Mouse (Mus musculus) forebrain, postnatal 0 days (tissue): Measurements from ENCODE around the gene Ftcd. TPM values are rescaled to one million over a fixed set of nuclear protein-coding genes. Genes with fewer than 3 reads are reported as not detected.

Experiments used
- ATAC-seq: fragments of 200-750 bp; cut with Nextera tagmentation; 2 replicates; pipeline ENCODE4 v1.8.0; 2017; ENCODE audit warnings: mild to moderate bottlenecking, moderate library complexity
- DNase-seq: peaks from one replicate; pipeline ENCODE4 v3.0.0-alpha.2; 2015
- H3K27ac ChIP-seq: fragments of 300-500 bp; sonication (generic); 2 replicates; pipeline ENCODE4 v1.5.1; 2014; ENCODE audit warnings: low read depth, mild to moderate bottlenecking, antibody characterized with exemption, low read length, moderate library complexity, mixed read lengths
- H3K27me3 ChIP-seq: fragments of 300-500 bp; sonication (generic); 2 replicates; pipeline ENCODE4 v1.6.1; 2014; ENCODE audit warnings: mild to moderate bottlenecking, low read length, mixed read lengths; ENCODE audit not compliant: insufficient read depth
- H3K36me3 ChIP-seq: fragments of 300-500 bp; sonication (generic); 2 replicates; pipeline ENCODE4 v1.6.1; 2014; ENCODE audit warnings: mild to moderate bottlenecking, moderate library complexity; ENCODE audit not compliant: insufficient read depth
- H3K4me1 ChIP-seq: fragments of 300-500 bp; sonication (generic); 2 replicates; pipeline ENCODE4 v1.6.1; 2014; ENCODE audit warnings: antibody characterized with exemption; ENCODE audit not compliant: insufficient read depth
- H3K4me2 ChIP-seq: fragments of 300-500 bp; sonication (generic); 2 replicates; pipeline ENCODE4 v1.6.1; 2014; ENCODE audit warnings: low read depth, mild to moderate bottlenecking, moderate library complexity
- H3K4me3 ChIP-seq: fragments of 300-500 bp; sonication (generic); 2 replicates; pipeline ENCODE4 v1.5.1; 2014; ENCODE audit warnings: low read depth, low read length, mixed read lengths
- H3K9ac ChIP-seq: fragments of 300-500 bp; sonication (generic); 2 replicates; pipeline ENCODE4 v1.6.1; 2014; ENCODE audit warnings: mild to moderate bottlenecking
- H3K9me3 ChIP-seq: fragments of 300-500 bp; sonication (generic); 2 replicates; pipeline ENCODE4 v1.6.1; 2016; ENCODE audit warnings: low read length
- CTCF ChIP-seq: sonication (generic); IDR thresholded peaks from 2 replicates; pipeline ENCODE4 v1.5.1; 2016; ENCODE audit warnings: antibody characterized with exemption, control low read depth, low read depth
- WGBS: fragments of 180-500 bp; shearing (Covaris S2); extraction: QIAGEN DNeasy Blood & Tissue Kit; methylation state at CpG from one replicate; pipeline ENCODE4 v1.1.7; 2014; 5-methylcytosine and 5-hydroxymethylcytosine counted together
- polyA plus RNA-seq: library from polyadenylated mRNA; unstranded; fragments of >200 nt; fragmentation: Nextera tagmentation; extraction: Ambion mirVana; gene quantifications from 2 replicates; pipeline ENCODE4 v1.2.1, GENCODE M21; 2015
- total RNA-seq: library from RNA; depleted of rRNA; stranded (reverse); fragments of >200 nt; gene quantifications from 2 replicates; pipeline ENCODE4 v1.2.3, GENCODE M21; 2014; rRNA removed

Gene Ftcd
- total RNA-seq (0.05 and 0.08 TPM in 2 replicates), polyA plus RNA-seq (0.17 TPM in 1 of 2 replicates, not detected in the other)

DNA sequence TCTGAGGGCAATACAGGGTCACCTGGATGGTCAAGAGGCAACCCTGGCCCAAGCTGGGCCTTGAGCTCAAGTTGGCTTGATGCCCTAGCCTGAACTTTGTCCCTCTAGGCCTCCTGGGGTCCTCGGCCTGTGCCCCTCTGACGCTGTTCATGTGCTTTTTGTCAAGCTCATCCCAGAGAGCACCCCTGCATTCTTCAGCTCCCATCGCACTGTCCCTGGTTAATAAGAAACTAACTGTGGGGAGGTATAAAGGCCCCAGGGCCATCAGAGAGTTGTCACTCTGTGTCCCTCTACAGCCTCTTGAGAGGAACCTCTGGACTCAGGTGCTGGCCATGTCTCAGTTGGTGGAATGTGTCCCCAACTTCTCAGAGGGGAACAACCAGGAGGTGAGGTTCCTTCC is at the start of gene Ftcd:
Gene Ftcd, plus strand, starts transcription at position 275 of the 400 bp plus-strand sequence.
- DNase-seq (no peak), ATAC-seq (no peak)
- Histone ChIP-seq H3K9ac (no peak within 1 kb of the TSS), H3K36me3 (no peaks in the 10 kb centered on the region), H3K27ac (no peak within 1 kb of the TSS), H3K4me1 (no peaks in the 10 kb centered on the region), H3K4me2 (no peak within 1 kb of the TSS), H3K27me3 (no peaks in the 10 kb centered on the region), H3K4me3 (no peak within 1 kb of the TSS), H3K9me3 (no peaks in the 10 kb centered on the region)
- 91% methylated on average over 3 of the region's 3 CpGs for WGBS
- no peak for TF ChIP-seq CTCF

DNA sequence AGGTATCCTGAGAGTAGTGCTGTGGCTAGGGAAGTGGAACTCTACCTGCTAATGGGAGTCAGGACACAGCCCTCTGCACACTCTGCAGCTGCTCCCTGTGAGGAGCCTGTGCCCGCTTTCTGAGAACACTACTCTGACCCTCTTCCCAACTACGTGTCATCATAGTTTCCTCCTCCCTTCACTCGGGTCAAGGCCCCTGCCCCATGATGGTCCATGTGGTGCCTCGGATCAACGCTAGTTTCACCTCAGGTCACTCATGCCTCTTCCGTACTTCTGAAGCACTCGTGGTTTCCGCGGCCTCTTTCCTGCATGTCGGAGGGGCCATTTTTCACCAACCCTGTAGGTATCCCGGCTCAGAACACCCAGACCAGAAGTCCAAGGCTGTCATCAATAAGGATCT is 44.5 kb upstream of the Ftcd start:
- Histone ChIP-seq H3K9me3 (no peaks in the 10 kb centered on the region), H3K27ac (peak overlapping the region; percentile 10; the same call in 1 of the 2 replicates), H3K36me3 (peaks cover 20% of the 10 kb centered on the region), H3K4me2 (peak overlapping the region; percentile 78), H3K4me1 (no peaks in the 10 kb centered on the region), H3K9ac (peak overlapping the region; percentile 69), H3K4me3 (peak overlapping the region; percentile 68), H3K27me3 (no peaks in the 10 kb centered on the region)
- 2% methylated on average over 11 of the region's 11 CpGs for whole genome bisulfite sequencing
- DNase-seq (no peak), ATAC-seq (peak; percentile 16)
- TF ChIP-seq CTCF = no peak

DNA sequence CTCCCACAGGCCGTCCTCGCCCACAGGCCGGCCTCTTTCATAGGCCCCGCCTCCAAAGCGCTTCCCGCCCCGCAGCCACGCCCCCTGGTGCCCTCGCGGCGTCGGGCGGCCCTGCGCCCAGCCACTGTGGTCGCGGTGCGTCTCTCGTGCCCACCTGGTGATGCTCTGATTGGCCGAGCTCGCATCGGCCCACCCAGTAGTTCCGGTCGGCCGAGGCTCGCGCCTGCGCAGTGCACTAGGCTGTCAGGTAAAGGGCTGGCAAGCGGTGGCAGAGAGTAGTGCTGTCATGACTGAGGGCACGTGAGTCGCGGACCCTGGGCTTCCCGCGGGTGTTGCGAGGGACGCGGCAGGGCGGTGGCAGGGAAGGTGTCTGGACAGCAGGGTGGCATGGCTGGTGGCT is 44.1 kb upstream of the Ftcd start, which contains the start of gene Lss:
Gene Lss, plus strand, starts transcription at position 214 of the 400 bp plus-strand sequence.
- H3K4me2 ChIP-seq = peak within 1 kb of the TSS; percentile 78
- 1% methylated on average over 37 of the region's 37 CpGs for WGBS
- H3K27ac ChIP-seq = peak within 1 kb of the TSS; percentile 66
- no peaks in the 10 kb centered on the region for H3K9me3 ChIP-seq
- no peaks in the 10 kb centered on the region for H3K4me1 ChIP-seq
- peak within 1 kb of the TSS; percentile 69 for H3K9ac ChIP-seq
- peak within 1 kb of the TSS; percentile 68 for H3K4me3 ChIP-seq
- TF ChIP-seq CTCF = peak; percentile 53
- no peaks in the 10 kb centered on the region for H3K27me3 ChIP-seq
- DNase-seq (peak; percentile 98), ATAC-seq (peak; percentile 100)
- peaks cover 24% of the 10 kb centered on the region for H3K36me3 ChIP-seq

DNA sequence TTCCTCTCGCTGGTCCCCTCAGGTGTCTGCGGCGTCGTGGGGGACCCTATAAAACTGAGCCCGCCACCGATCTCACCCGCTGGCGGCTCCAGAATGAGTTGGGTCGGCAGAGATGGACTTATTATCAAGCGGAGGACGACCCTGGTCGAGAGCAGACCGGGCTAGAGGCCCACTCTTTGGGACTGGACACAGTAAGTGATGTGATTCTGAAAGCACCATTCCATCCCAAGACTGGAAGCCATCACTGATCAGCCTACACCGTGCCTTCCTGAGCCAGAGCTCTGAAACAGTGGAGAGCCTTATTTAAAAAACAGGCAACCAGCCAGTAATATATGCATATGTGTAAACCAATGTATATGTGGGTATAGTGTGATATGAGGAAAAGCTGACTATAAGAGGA is 43.6 kb upstream of the Ftcd start:
- ATAC-seq (peak; percentile 12), DNase-seq (no peak)
- 1% methylated on average over 14 of the region's 14 CpGs for WGBS
- Histone ChIP-seq H3K4me1 (no peaks in the 10 kb centered on the region), H3K9me3 (no peaks in the 10 kb centered on the region), H3K27ac (peak overlapping the region; percentile 66), H3K36me3 (peaks cover 29% of the 10 kb centered on the region), H3K9ac (peak overlapping the region; percentile 69), H3K4me3 (peak overlapping the region; percentile 68), H3K4me2 (peak overlapping the region; percentile 78), H3K27me3 (no peaks in the 10 kb centered on the region)
- no peak for TF ChIP-seq CTCF

DNA sequence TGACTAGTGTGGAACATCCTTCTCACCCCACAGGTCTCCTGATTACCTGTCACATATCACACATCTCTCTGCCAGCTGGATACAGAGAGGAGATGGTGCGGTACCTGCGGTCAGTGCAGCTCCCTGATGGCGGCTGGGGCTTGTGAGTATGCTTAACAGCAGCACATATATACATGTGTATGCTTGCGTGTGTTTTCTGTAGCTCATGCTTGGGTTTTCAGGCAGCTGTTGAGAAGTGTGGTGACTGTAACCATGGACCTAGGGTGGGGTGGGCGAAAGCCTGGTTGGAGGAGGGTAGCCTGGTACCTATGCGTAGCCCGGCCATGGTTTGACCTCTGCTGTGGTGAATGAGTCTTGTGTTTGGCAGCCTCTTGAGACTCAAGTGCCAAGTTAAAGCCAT is 39.9 kb upstream of the Ftcd start:
- ATAC-seq (no peak), DNase-seq (no peak)
- 97% methylated on average over 7 of the region's 7 CpGs for WGBS
- no peak overlapping the region for H3K9ac ChIP-seq
- no peak overlapping the region for H3K4me2 ChIP-seq
- H3K27me3 ChIP-seq = no peaks in the 10 kb centered on the region
- H3K36me3 ChIP-seq = peaks cover 59% of the 10 kb centered on the region
- no peak overlapping the region for H3K4me3 ChIP-seq
- H3K27ac ChIP-seq = no peak overlapping the region
- no peak for TF ChIP-seq CTCF
- H3K9me3 ChIP-seq = no peaks in the 10 kb centered on the region
- no peaks in the 10 kb centered on the region for H3K4me1 ChIP-seq

DNA sequence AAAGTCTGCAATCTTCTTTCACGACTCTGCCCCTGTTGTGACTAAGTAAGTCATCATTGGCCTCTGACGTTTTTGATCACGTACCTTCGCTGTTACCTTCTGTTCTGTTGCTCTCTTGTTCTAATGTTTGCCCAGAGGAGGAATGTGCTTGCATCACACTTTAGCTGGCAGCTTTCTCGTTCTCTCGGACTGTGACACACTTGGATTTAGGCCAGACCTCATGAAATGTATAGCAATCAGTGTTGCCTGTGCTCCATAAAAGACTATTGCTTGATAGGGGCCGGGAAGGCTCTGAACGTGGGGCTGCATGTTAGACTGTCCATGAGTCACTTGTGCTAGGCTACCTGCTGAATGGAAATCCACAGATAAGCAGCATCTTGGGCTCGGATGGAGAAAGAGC is 37.8 kb upstream of the Ftcd start:
- Histone ChIP-seq H3K4me3 (no peak overlapping the region), H3K27ac (no peak overlapping the region), H3K4me1 (no peaks in the 10 kb centered on the region), H3K9me3 (no peaks in the 10 kb centered on the region), H3K27me3 (no peaks in the 10 kb centered on the region), H3K9ac (no peak overlapping the region), H3K4me2 (no peak overlapping the region), H3K36me3 (peaks cover 80% of the 10 kb centered on the region)
- DNase-seq (no peak), ATAC-seq (no peak)
- TF ChIP-seq CTCF = no peak
- WGBS = 73% methylated on average over 9 of the region's 9 CpGs

DNA sequence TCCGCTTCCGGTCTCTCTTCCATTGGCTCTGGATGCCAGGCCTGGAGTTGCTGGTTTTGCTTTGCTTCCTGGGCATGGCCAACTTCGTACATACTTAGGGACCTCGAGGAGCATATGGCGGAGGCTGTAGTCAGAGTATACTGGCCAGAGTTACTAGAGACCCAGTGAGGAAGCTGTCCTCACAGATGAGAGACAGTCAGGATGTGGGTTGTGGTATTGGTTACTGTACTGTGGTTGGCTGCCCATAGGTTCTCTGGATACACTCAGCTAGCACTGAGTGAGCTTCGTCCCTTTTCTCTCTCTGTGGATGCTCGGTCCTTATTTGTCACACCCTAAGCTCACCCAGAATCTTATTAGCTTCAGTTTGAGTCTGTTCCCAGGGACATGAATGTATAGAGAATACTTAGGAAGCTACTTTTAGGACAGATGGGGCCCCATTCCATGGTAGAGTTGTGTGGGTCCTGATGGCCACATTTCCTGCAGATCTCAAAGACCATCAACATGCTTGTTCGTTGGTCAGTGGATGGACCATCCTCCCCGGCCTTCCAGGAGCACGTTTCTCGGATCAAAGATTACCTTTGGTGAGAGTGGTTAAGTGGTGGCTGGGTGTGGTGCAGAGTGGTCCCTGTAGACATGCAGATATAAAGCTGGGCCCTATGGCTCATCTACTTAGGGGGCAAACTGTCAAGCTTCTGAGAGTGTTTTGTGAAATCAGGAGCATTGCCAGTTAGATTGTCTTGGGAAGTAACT is 33.9 kb upstream of the Ftcd start:
- Histone ChIP-seq H3K9ac (no peak overlapping the region), H3K4me3 (no peak overlapping the region), H3K27ac (no peak overlapping the region), H3K4me1 (no peaks in the 10 kb centered on the region), H3K27me3 (no peaks in the 10 kb centered on the region), H3K4me2 (no peak overlapping the region), H3K9me3 (no peaks in the 10 kb centered on the region), H3K36me3 (peaks cover 92% of the 10 kb centered on the region)
- no peak for ATAC-seq
- no peak for TF ChIP-seq CTCF
- 96% methylated on average over 11 of the region's 11 CpGs for WGBS
- DNase-seq = no peak
